Mouse (Mus musculus): Measurements from ENCODE around the gene Gria2.

GRCm38 (mm10) chr3:80708992-80709391 lies 93.6 kb downstream of the Gria2 start:
- no peak for TF ChIP-seq POLR2A (IDR thresholded peaks at IDR 0.05; ENCODE audit: low read depth, low read length)
- no peak for TF ChIP-seq CTCF (IDR thresholded peaks at IDR 0.05; ENCODE audit: borderline replicate concordance, insufficient read depth, low read length)
